Mouse (Mus musculus): Measurements from ENCODE around the gene Sestd1. TPM values are rescaled to one million over a fixed set of nuclear protein-coding genes. Genes with fewer than 3 reads are reported as not detected.

The Sestd1 gene
- total and polyA plus RNA-seq, 3 experiments, result not detected

GRCm38 (mm10) chr2:77173821-77174220 is 106.6 kb downstream of the Sestd1 start:
- H3K27ac ChIP-seq (ENCODE audit: control insufficient read depth, low read depth, low read length), result no peak overlapping the region
- H3K9me3 ChIP-seq (replicated peaks; ENCODE audit: insufficient read depth, low read length), result no peaks in the 10 kb centered on the region
- peaks cover 0 to 7% of the 10 kb centered on the region in 2 experiments; a peak in 2 of 4 replicates for H3K4me1 ChIP-seq (ENCODE audit: control insufficient read depth in 1 of 2, insufficient read depth in 2 of 2, low read length in 2 of 2)
- no peak overlapping the region for H3K4me3 ChIP-seq (ENCODE audit: control insufficient read depth in 1 of 2, insufficient read depth in 1 of 2, low read depth in 2 of 2, low read length in 2 of 2)
- H3K27me3 ChIP-seq (ENCODE audit: control insufficient read depth in 1 of 2, insufficient read depth in 2 of 2, low read length in 2 of 2), result no peaks in the 10 kb centered on the region
- no peak for TF ChIP-seq RAD21 (IDR thresholded peaks at IDR 0.05; ENCODE audit: low read depth, low read length)
- no peak for TF ChIP-seq E2F4 (IDR thresholded peaks at IDR 0.05; ENCODE audit: borderline replicate concordance, low read depth, low read length)
- no peak for TF ChIP-seq MAFK (IDR thresholded peaks at IDR 0.05; ENCODE audit: borderline replicate concordance, low read depth, low read length)
- TF ChIP-seq SMC3 (IDR thresholded peaks at IDR 0.05; ENCODE audit: low read depth, low read length), result no peak
- no peak for TF ChIP-seq NELFE (IDR thresholded peaks at IDR 0.05; ENCODE audit: low read depth, low read length)
- no peak for TF ChIP-seq CHD2 (IDR thresholded peaks at IDR 0.05; ENCODE audit: low read length)
- H3K9ac ChIP-seq (ENCODE audit: control insufficient read depth, low read depth, low read length, poor library complexity, severe bottlenecking), result no peak overlapping the region
- no peaks in the 10 kb centered on the region for H3K79me2 ChIP-seq (ENCODE audit: control insufficient read depth, insufficient read depth, low read length, poor library complexity)
- DNase-seq (ENCODE audit: low read depth, low spot score), result no peak
- peaks cover 0 to 10% of the 10 kb centered on the region in 2 experiments; a peak in 2 of 4 replicates for H3K36me3 ChIP-seq (ENCODE audit: control insufficient read depth in 1 of 2, insufficient read depth in 2 of 2, low read length in 2 of 2)

- H3K27ac ChIP-seq (ENCODE audit: control insufficient read depth, low read depth, low read length), result no peak overlapping the region
- DNase-seq (ENCODE audit: low read depth, low spot score), result no peak
- H3K4me1 ChIP-seq (ENCODE audit: control insufficient read depth in 1 of 2, insufficient read depth in 2 of 2, low read length in 2 of 2), result peaks cover 0 to 7% of the 10 kb centered on the region in 2 experiments; a peak in 2 of 4 replicates
- H3K9me3 ChIP-seq (replicated peaks; ENCODE audit: insufficient read depth, low read length), result no peaks in the 10 kb centered on the region
- TF ChIP-seq ZMIZ1 (IDR thresholded peaks at IDR 0.05; ENCODE audit: low read depth, low read length), result no peak
- TF ChIP-seq SIN3A (IDR thresholded peaks at IDR 0.05; ENCODE audit: low read length), result no peak
- TF ChIP-seq POLR2A (IDR thresholded peaks at IDR 0.05; ENCODE audit: control insufficient read depth in 1 of 2, insufficient read depth in 1 of 2, low read depth in 1 of 2, low read length in 2 of 2, poor library complexity in 1 of 2), result no peak
- TF ChIP-seq MAFK (IDR thresholded peaks at IDR 0.05; ENCODE audit: borderline replicate concordance, low read depth, low read length), result no peak
- no peak for TF ChIP-seq USF2 (IDR thresholded peaks at IDR 0.05; ENCODE audit: borderline replicate concordance in 1 of 2, insufficient read depth in 1 of 2, low read depth in 1 of 2, low read length in 2 of 2)
- no peak for TF ChIP-seq CHD1 (IDR thresholded peaks at IDR 0.05; ENCODE audit: low read depth, low read length)
- TF ChIP-seq GATA1 (IDR thresholded peaks at IDR 0.05; ENCODE audit: low read depth, low read length), result no peak
- TF ChIP-seq USF1 (IDR thresholded peaks at IDR 0.05; ENCODE audit: low read depth, low read length), result no peak
- TF ChIP-seq CHD2 (IDR thresholded peaks at IDR 0.05; ENCODE audit: low read length), result no peak
- no peak for TF ChIP-seq MEF2A (IDR thresholded peaks at IDR 0.05; ENCODE audit: extremely low read depth, insufficient replicate concordance, low read depth, low read length, poor library complexity, severe bottlenecking)
- TF ChIP-seq POLR2AphosphoS5 (IDR thresholded peaks at IDR 0.05; ENCODE audit: borderline replicate concordance, low read depth, low read length), result no peak
- TF ChIP-seq E2F4 (IDR thresholded peaks at IDR 0.05; ENCODE audit: borderline replicate concordance, low read depth, low read length), result no peak
- TF ChIP-seq UBTF (IDR thresholded peaks at IDR 0.05; ENCODE audit: borderline replicate concordance, insufficient read depth, low read depth, low read length), result no peak
- TF ChIP-seq MYB (IDR thresholded peaks at IDR 0.05; ENCODE audit: low read depth, low read length), result no peak
- no peak for TF ChIP-seq RAD21 (IDR thresholded peaks at IDR 0.05; ENCODE audit: low read depth, low read length)
- TF ChIP-seq RCOR1 (IDR thresholded peaks at IDR 0.05; ENCODE audit: low read depth, low read length), result no peak
- TF ChIP-seq ELF1 (IDR thresholded peaks at IDR 0.05; ENCODE audit: low read depth, low read length), result no peak
- TF ChIP-seq JUND (IDR thresholded peaks at IDR 0.05; ENCODE audit: low read depth, low read length), result no peak
- TF ChIP-seq TBP (IDR thresholded peaks at IDR 0.05; ENCODE audit: low read depth, low read length), result no peak
- no peaks in the 10 kb centered on the region for H3K79me2 ChIP-seq (ENCODE audit: control insufficient read depth, insufficient read depth, low read length, poor library complexity)
- H3K9ac ChIP-seq (ENCODE audit: control insufficient read depth, low read depth, low read length, poor library complexity, severe bottlenecking), result no peak overlapping the region
- H3K36me3 ChIP-seq (ENCODE audit: control insufficient read depth in 1 of 2, insufficient read depth in 2 of 2, low read length in 2 of 2), result peaks cover 0 to 10% of the 10 kb centered on the region in 2 experiments; a peak in 2 of 4 replicates
- H3K27me3 ChIP-seq (ENCODE audit: control insufficient read depth in 1 of 2, insufficient read depth in 2 of 2, low read length in 2 of 2), result no peaks in the 10 kb centered on the region
- no peak overlapping the region for H3K4me3 ChIP-seq (ENCODE audit: control insufficient read depth in 1 of 2, insufficient read depth in 1 of 2, low read depth in 2 of 2, low read length in 2 of 2)
Measured at GRCm38 (mm10) chr2:77173366-77173765, 107.0 kb downstream of the Sestd1 start.
